1 mouse cellular context compared by ENCODE assay signal in the genomic region with DNA sequence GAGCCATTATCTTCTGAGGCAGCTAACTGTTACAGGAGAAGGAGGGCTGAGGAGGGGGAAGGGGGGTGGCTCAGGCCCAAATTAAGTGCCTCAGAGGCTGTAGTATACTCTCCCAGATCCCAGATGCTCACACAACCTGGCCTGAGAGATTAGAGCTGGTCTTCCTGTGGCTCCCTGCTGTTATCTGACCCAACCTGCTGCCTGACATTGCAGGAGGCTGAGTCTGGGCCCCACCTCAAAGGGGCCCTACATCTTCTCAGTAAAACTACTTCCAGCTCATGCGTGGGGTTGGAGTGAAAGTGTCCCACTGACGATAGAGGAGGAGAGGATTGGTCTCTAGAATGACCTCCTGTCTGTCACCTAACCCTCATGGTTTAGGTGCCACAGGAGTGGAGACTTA.
TF ChIP-seq lines count a peak whose summit lies in the region.

No protein-coding gene starts in this region.

TF ChIP-seq in MEL, 35 proteins besides CTCF, POLR2A, EP300 and RAD21 (continued from another document):
- TF ChIP-seq BHLHE40 (IDR thresholded peaks at IDR 0.05; ENCODE audit: borderline replicate concordance, low read depth, low read length) = peak; percentile 81
- TF ChIP-seq TAL1 (IDR thresholded peaks at IDR 0.05; ENCODE audit: low read length) = peak; percentile 99
- TF ChIP-seq NRF1 (IDR thresholded peaks at IDR 0.05; ENCODE audit: insufficient read depth, low read depth, low read length, poor library complexity, severe bottlenecking) = 0 out of 2 replicates have a peak, but pooled peaks have one; percentile 10
- peak; percentile 94 for TF ChIP-seq SIN3A (IDR thresholded peaks at IDR 0.05; ENCODE audit: low read length)
- TF ChIP-seq MXI1 (IDR thresholded peaks at IDR 0.05; ENCODE audit: low read depth, low read length) = no peak; the same call in 1 of the 2 replicates
- peak; percentile 63; the same call in 1 of the 2 replicates for TF ChIP-seq MAZ (IDR thresholded peaks at IDR 0.05; ENCODE audit: low read depth, low read length)
- TF ChIP-seq RCOR1 (IDR thresholded peaks at IDR 0.05; ENCODE audit: low read depth, low read length) = peak; percentile 82
